Mouse (Mus musculus) left cerebral cortex, adult 8-10 months (tissue): Measurements from ENCODE around the gene Odf3l2. TPM values are rescaled to one million over a fixed set of nuclear protein-coding genes. Genes with fewer than 3 reads are reported as not detected.

Source experiments
- DNase-seq, 2 experiments: peaks; one replicate each; pipeline ENCODE4 v3.0.0; 2022; ENCODE audit warnings: low spot score in 2 of 2
- total RNA-seq, 4 experiments: library from RNA; stranded (reverse); gene quantifications; 2 replicates each; pipeline ENCODE4 v1.2.4; 2022

The Odf3l2 gene
- total RNA-seq, 4 experiments from 2014 or later: 0.42 to 0.70 (median 0.47) TPM

DNA sequence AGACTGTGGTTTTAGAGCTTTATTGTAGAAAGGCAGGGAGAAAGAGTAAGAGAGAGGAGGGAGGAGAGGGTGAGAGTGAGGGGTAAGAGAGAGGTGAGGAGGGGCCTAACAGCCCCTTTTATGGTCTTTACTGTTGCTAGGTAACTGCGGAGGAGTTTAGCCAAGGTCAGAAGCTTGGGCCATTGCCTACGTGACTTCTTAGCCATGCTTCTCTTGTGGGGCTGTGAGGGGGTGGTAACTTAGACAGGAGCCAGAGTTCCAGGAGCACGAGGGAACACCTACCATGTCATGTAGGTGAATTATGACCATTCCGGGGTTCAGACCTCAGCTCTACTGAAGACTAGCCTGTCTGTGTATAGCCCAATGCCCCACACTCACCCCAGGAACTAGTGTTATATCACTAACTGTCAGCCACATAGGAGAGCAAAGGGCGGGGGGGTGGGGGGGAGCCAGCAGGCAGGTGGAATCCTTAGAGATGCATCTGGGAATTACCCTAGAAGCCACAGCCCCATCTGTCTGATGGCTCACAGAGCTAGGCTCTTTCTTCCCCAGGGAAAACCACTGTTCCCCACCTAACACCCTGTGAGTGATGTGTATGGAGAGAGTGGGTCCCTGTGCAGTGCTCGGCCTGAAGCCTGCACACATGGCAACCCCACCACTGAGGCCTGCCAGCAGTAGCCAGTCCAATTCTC, 26.0 kb upstream of the Odf3l2 start:
- DNase-seq: no peak

DNA sequence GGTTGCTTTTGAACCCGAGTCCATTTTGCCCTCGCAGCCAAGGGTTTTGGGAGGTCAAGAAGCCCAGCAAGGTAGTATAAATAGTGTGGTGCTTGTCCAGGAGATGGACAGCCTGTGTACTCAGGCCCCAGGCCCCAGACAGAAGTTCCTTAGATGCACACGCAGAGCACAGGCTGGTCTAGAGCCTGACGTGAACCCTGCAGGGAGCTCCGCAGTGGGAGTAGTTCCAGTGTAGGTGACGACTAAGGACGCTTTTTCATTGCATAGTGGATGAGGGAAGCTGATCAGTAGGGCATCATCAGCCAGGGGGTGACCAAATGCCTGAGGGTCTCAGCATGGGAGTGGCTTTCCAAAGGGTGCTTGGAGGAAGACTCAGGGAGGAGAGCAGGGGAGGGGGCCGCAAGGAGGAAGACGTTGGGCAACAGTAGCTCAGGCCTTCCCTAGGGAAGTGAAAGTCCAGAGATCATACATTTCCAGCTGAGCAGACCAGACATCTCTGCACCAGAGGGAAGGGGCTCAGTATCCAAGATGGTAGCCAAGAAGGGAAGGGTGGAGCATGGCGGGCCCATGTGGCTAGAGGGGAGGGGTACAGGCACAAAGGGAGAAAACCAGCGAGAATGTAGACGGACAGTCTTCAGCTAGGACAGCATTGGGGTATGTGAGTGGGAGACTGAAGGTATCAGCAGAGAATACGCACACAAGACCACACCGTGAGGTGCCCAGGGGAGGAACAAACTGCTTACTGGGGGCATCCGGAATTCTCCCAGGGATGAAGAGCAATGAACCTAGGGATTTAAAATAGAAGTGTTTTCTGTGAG, 24.7 kb upstream of the Odf3l2 start:
- DNase-seq: no peak

DNA sequence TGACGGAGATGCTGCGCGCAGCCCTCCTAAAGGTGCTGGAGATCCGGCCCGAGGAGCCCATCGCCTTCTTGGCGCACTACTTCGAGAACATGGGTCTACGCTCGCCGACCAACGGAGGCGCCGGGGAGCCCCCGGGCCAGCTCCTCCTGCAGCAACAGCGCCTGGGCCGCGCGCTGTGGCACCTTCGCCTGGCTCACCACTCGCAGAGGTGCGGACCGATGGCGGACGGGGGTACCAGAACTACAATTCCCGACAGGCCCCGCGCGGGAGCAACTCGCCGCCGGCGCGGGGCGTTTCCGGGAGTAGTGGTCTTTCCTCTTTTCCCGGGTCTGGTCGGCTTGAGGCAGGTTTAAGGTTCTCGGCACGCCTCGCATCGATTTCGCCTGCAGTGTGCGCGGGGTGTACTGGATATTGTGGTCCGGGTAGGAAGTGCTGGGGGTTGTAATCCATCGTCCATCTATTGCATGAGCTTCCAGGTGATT, 24.1 kb upstream of the Odf3l2 start:
- peak; percentile 70 to 78 for DNase-seq

DNA sequence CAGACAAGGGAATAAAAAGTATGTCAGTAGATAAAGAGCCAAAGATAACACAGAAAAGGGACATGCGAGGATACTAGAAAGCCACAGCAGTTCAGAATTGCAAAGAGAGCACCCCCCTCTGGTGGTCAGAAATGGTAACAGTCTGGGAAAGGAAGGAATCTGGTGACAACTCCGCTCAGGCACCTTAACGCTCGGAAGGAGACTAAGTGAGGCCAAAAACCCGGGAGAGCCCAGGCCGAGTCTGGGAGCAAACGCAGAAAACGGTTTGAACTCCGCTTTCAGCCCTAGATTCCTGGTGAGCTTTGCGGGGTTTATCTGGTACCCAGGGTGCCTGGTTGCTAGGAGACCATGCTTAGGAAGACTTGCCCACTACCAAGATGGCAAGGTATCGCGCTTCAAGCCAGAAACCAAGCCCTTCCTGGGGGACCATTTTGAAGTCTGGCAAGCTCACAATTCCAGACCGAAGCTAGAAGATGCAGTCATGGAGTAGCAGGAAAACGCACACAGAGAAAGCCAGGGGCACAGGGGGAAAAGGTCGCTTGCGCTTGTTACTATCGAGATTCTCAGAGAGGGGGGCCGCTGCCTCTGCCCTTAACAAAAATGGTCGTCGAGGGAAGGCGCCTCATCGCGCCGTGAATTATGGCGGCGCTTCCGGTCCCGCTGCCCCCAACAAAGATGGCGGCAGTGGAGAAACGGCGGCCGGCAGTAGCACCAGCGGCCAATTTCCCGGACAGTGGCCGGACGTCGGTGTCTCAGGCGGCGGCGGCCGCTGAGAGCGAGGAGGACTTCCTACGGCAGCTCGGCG, 23.4 kb upstream of the Odf3l2 start, which contains the start of gene Tpgs1:
Gene Tpgs1, plus strand, starts transcription at position 599 of the 805 bp plus-strand sequence.
- peak; percentile 91 to 92 for DNase-seq

DNA sequence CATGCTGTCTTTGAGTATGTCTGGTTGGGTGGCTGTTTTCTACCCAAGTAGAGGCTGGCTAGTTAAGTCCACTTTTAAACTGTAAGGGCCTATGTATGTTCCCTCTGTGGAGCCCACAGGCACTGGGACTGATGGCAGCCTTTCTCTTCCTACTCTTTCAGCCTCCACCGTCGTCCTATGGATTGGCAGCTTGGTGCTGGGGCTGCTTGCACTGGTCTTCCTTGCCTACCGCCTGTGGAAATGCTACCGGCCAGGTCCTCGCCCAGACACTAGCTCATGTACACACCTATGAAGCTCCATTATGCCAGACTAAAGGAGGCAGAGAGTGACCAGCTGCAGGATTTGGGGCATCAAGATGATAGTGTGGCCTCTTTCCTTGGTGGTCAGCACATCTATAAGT, 22.5 kb upstream of the Odf3l2 start:
- DNase-seq: no peak

DNA sequence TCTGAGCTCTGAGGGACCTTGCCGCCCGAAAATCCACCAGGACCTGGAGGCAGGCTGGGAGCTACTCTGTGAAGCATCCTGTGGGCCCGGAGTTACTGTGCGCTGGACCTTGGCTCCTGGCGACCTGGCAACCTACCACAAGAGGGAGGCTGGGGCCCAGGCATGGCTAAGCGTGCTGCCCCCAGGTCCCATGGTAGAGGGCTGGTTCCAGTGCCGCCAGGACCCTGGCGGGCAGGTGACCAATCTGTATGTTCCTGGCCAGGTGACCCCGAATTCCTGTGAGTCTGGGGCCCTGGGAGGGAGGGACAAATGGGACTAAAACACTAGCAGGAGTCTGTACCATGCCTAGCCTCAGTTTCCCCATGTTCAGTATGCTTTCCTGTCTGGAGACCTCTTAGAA, 21.0 kb upstream of the Odf3l2 start:
- DNase-seq: no peak

DNA sequence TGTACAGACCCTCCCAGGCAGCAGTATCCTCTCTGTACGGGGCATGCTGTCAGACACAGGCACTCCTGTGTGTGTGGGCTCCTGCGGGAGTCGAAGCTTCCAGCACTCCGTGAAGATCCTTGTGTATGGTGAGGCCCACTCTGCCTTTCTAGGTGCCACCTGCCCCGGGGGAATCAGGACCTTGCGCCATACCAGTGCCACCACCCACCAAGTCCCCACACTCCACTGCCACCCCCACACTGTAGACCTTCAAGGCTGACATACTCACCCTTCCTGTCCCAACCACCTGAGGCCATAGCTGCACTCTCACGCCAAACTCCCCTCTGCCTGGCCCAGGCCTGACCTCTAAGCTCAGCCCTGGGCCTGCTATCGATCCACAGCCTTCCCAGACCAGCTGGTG, 19.5 kb upstream of the Odf3l2 start:
- DNase-seq: no peak

DNA sequence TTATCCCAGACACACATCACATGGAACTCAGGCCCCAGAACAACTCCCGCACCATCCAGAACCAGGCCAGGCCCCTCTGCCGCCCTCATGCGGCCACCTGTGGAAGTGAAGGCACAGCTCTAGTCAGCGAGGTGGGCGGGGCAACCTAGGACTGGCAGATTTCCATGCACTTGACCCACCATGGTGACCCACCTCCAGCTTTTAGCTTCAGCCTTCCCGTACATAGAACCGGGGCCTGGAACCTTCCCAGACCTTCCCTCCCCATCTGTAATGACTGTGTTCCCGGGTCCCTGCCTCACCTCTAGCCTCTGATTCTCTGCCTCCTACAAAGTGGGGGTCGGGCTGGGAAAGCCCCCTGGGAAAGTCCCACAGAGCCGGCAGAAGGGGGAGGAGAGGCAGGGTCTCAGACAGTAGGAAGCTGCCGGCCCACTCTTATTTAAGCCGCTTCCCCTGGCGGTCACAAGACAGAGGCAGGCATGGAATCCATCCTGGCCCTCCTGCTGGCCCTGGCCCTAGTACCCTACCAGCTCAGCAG, 18.7 kb upstream of the Odf3l2 start, which contains the start of gene Madcam1:
Gene Madcam1, plus strand, starts transcription at position 429 of the 535 bp plus-strand sequence.
- DNase-seq: peak in 1 of 2 experiments; percentile 58

DNA sequence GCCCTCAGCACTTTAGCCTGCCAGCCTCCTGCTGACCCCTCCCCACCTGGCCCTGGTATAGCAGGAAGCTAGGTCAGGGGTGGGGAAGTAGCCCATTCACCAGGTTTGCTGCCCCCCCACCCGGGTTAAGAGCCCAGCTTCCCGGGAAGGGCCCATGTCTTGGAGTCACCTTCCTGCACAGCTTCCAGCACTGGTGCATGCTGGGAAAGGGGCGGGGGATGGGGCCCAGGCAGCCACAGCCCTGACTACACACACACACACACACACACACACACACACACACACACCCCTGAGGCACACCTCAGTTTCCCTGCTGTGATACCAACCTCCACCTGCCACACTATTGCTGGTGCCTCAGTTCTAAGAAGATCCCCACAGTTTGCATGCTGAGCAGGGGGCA, 16.3 kb upstream of the Odf3l2 start:
- DNase-seq: no peak

DNA sequence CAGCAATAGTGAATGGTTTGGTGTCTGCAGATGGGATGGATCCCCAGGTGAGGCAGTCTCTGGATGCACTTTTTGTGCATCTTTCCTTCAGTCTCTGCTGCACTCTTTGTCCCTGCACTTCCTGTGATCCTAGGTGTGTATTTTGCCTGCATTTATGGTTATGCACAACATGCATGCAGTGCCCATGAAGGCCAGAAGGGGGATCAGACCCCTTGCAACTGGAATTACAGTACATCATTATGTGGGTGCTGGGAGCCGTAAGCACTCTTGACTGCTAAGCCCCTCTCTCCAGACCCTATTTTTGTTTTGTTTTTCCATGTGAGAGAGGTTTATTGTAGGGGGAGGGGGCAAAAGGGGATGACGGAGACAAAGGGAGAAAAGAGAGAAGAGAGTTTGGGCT, 14.8 kb upstream of the Odf3l2 start:
- no peak for DNase-seq

DNA sequence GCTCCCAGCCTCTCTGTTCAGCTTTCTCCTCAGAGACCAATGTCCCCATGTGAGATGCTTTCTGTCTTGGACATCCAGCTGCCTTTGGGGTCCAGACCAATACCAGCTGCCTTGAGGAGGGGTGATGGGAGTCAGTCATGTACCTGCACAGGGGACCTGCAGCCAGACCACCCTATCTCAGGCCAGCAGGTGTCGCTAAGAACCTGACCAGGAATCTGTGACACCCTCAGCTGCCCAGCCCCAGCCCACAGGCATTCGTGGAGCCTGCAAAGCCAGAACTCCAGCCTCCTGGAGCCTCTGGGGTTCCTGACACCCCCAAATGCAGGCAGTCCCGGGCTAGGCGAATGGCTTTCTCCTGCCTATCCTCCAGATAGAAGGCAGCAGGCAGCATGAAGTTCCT, 13.3 kb upstream of the Odf3l2 start:
- no peak for DNase-seq

DNA sequence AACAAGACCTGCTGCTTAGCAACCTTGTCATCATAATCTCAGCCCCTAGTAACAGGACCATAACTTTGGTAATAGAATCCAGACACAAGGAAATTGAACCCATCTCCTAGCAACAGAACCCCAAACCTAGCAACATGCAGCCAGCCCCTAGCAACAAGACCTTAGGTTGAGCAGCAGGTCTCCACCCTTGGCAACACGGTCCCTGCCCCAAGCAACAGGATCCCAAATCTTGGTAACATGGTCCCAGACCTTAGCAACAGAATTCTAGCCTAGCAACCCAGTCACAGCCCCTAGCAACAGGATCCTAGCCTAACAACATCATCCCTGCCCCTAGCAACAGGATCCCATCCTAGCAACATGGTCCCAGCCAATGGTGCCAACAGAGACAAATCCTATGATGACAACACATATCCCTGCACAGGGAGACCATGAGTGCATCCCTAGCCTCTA, 9.4 kb upstream of the Odf3l2 start:
- DNase-seq: no peak

DNA sequence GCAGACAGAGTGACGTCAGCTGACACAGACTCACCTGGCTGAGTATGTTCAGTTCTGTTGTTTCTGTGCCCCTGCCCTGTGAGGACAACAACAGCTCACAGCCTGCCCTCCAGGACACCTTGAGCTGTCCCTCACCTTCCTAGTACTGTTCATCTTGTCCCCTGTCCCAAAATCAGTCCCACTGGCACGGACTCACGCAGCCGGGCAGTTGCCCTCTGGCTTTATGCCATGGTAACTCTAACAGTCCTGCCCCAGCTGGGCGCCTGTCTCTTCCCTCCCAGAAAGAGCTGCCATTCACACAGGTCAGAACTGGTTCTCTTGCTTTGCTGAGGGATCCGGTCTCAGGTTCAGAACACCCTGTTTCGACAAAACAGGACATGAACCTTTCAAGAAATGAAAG, 7.3 kb upstream of the Odf3l2 start:
- no peak for DNase-seq

DNA sequence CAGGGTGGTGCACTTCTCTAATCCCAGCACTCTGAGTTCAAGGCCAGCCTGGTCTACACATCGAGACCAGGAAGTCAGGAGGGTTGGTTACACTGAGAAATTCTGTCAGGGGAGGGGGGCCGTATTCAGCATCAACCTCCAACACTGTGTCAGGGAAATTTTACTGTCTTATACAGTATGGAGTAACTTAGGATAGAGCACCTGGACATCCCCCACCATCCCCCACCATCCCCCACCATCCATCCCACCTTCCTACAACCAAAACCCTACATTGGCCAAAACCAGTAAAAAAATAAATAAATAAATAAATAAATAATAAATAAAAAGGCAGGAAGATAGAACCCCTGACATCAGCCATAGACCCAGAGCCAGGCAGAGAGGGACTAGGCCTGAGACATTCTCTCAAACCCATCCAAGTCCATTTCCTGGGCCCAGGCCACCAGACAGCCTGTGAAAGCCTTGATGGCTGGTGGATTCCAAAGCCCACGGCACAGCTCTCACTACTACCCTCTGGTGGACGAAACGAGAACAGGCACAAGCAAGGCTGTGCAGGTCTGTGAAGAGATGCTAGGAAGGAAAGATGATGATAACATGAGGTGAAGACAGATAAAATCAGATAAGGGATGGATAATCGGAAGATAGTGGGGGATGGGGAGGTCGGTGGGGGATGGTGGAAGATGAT, 3.7 kb upstream of the Odf3l2 start:
- no peak for DNase-seq

DNA sequence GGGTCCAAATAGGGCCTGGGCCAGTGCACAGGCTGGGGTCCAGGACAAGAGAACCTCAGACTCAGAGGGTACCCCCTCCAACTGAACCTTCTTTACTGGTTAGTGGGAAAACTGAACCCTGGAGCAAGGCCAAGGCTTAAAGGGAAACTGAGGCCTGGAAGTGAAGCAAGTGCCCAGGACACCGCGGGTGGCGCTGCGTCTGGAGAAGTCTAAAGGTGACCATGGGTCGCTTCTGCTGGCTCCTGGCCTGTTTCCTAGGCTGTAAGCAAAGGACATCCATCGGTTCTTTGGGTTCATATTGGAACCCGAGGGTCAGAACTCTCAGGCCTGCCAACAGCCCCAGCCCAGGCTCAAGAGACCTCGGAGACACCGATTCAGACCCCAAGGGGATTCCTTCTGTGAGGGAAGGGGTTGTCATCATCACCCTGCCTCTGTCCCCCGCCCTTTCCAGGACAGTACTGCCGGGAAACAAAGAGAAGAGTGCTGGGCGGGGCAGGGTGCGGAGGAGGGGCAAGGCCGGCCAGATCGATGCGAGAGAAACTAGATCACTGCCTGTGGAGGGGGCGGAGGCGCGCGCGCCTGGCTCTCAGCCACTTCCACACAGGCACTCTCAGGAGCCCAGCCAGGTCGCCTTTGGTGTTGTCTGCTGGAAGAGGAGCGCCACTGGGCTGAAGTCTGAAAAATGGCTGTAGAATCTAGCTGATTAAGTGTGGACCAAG, 6.9 kb downstream of the Odf3l2 start:
- DNase-seq: peak in 1 of 2 experiments; percentile 75

DNA sequence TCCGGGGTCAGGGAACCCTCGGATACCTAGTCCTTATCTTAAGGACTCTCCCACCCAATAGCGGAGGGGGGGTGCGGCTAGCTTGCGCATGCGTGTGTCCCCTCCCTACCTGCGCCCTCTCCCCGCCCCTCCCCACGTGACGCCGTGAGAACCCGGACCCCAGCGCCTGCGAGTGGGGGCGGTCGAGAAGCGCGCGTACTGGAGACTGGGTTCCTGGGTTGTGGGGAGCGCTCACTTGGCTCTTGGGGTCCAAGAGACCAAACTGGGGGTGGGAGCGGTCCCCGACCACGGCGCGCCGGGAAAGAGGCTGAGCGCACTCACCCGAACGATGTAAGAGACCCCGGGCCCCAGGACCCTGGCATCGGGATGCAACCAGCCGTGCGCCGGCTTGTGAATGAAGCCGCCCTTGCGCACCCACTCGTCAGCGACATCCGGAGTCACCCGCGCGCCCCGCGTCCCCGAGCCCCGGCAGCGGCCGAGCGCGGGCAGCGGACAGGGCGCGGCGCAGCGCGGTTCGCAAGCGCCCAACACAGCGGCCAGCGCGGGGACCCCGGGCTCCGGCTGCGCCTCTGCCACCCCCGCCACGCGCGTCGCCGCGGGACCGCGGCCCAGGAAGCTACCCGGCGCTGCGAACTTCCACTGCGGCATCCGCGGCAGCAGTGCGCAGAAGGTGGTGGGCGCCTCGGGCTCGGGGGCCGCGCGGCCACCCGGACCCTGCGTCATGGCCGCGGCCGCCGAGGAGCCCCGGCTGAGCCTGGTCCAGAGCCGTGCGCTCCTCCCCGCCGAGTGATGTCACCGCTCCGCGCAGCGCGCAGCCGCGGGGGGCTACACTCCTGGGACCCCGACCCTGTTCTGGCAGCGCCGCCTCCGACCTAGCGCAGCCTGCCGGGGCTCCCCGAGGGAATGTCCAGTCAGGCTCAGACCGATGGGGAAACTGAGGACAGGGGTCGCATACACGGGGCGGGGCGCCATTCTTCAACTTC, 8.1 kb downstream of the Odf3l2 start, which contains the start of gene Shc2:
Gene Shc2, minus strand, starts transcription at position 791 of the 983 bp plus-strand sequence.
- peak; percentile 58 to 81 for DNase-seq

DNA sequence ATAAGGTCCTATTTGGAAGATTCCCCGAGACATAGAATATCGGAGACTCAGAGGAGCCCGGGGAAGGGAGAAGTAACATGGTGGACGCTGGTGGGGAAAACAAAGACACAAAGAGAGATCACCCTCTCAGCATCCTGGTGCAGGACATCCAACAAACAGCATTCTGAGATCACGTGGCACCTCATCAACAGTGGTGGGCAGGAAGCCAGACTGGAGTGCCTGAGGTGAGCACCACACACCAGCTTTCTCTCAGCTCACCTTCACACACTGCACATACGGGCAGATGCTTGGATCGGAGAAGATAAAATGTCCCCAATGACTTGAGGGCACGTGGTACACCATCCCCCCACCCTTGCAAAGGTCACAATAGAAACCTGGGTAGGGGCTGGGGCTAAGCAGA, 9.3 kb downstream of the Odf3l2 start:
- DNase-seq: no peak

DNA sequence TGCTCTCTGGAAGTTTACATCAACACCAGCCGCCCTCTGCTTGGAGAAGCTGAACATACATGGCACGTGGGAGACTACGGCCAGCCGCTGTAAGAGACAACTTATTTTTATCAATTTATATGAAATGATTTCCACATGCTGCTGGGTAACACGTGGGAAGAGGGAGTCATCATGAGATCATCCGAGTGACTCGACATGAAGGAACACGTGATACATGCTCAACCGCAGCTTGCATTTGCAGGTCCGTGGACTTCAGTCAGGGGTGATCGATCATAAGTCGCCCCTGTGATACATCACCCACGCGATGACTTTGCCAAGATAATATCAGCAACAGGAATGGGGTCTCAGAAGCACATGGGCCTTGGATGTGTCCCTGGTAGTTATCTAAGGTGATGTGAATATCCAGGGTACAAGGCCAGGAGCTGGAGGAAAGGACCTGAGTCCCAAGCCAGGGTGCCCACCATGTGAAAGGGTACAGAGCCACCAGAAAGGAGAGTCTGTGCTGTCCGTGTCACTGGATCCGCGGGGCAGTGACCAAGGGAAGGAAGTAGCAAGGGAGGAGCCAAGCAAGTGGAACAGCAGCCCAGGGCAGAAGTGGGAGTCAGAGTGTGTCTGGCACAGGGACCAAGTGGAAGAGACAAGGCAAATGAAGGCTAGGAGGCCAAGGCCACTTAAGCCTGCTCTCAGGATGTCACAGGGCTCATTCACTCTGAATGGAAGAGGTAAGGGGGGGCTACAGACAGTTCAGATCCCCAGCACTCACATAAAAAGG, 12.3 kb downstream of the Odf3l2 start:
- DNase-seq: peak in 1 of 2 experiments; percentile 57
